Mouse (Mus musculus) cerebellum, postnatal 25 days (tissue): Measurements from ENCODE around the gene Nav3.

ENCODE experiments used
- DNase-seq, 2 experiments: peaks; one replicate each; pipeline ENCODE4 v3.0.0; 2021; ENCODE audit warnings: mixed read lengths in 2 of 2

Nav3 gene

GRCm38 (mm10) chr10:110175874-110176273, 280.1 kb downstream of the Nav3 start:
- no peak for DNase-seq

DNA sequence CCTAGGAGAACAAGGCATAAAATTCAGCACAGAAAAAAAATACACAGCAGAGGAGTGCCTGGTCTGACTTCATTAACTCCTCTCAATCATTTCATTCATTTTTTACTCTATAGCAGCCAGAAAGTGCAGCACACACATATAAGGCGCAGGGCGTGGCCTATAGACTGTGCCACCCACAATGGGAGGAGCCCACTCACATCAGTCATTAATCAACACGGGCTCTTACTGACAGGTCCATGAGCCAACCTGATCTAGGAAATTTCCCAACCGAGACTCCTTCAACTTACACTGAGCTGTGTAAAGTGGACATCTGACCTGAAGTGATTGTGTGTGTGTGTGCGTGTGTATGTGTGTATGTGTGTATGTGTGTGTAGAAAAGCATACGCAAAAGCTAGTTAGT, 286.6 kb downstream of the Nav3 start:
- no peak for DNase-seq

GRCm38 (mm10) chr10:110168892-110169291, 287.1 kb downstream of the Nav3 start:
- no peak for DNase-seq

DNA sequence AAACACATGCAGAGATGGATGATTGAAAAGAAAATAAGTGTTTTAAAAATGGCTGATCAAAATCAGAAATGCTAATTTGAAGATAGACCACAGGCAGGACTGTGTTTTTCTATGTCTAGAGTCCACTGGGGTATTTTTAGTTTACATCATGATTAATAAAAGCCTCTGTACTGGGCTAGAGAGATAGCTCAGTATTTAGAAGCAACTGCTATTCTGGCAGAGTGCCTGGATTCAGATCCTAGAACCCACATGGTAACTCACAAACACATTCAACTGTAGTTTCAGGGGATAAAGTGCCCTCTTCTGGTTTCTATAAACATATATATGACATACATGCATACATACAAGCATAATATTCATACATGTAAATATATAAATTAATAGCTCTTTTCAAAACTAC, 293.4 kb downstream of the Nav3 start:
- peak in 1 of 2 experiments; percentile 28 for DNase-seq

- no peak for DNase-seq
Observed at GRCm38 (mm10) chr10:110160894-110161293, 295.1 kb downstream of the Nav3 start.

GRCm38 (mm10) chr10:110159548-110159947, 296.5 kb downstream of the Nav3 start:
- DNase-seq: no peak

GRCm38 (mm10) chr10:110158122-110158521, 297.9 kb downstream of the Nav3 start:
- DNase-seq: peak; percentile 23 to 24

DNA sequence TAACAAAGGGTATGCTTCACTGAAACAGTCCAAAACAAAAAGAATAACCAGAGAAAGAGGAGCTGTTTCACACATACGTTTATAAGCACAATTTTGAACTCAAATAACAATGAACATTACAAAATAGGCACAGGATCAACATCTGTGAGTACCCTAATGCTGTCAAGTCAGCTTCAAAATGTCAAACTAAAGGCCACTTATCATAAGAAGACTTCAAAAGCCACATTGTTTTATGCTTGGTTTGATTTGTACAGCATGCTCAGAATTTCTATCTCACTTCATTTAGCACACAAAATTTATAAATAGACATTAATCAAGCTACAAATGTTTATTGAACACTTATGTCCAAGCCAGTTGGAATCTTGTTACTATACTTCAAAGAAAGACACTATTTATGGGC, 299.6 kb downstream of the Nav3 start:
- DNase-seq: no peak

- DNase-seq: no peak
Observed at GRCm38 (mm10) chr10:110155494-110155893, 300.5 kb downstream of the Nav3 start.

- no peak for DNase-seq
Observed at GRCm38 (mm10) chr10:110154873-110155237, 301.1 kb downstream of the Nav3 start.

GRCm38 (mm10) chr10:110154001-110154872, 301.8 kb downstream of the Nav3 start:
- no peak for DNase-seq

DNA sequence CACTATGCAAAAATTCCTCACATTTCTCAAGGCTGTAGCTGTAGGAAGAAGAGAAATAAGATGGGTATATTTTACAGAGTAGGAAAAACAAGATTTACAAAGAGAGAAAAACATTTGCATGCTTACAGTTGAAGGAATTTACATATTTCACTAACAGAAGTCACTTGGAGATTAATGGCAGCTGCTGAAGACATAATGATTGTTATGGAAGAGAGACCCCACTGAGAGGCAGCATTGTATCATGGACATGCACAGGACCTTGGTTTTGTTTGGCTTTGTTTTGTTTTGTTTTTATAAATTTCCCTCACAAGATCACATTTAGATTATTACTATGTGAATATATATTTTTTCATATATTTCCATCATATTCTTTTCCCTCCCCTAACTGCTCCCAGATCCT, 335.4 kb downstream of the Nav3 start:
- DNase-seq: no peak

DNA sequence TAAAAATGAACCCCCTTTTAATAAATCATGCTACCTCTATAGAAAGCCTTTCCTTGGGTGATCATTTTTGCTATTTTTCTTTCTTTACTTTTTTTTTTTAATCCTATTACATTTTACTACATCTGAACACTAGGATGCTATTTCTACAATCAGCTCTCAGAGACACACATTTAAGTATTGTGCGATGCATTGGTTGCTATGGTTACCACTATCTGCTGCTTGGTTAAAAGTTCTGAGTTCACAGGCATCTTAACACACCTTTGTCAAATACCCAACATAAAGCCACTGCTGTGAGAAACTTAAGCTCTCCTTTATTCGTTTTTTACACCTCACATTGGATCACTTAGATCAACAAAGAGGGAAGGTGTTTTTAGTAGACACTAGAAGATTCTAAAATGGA, 338.7 kb downstream of the Nav3 start:
- no peak for DNase-seq

DNA sequence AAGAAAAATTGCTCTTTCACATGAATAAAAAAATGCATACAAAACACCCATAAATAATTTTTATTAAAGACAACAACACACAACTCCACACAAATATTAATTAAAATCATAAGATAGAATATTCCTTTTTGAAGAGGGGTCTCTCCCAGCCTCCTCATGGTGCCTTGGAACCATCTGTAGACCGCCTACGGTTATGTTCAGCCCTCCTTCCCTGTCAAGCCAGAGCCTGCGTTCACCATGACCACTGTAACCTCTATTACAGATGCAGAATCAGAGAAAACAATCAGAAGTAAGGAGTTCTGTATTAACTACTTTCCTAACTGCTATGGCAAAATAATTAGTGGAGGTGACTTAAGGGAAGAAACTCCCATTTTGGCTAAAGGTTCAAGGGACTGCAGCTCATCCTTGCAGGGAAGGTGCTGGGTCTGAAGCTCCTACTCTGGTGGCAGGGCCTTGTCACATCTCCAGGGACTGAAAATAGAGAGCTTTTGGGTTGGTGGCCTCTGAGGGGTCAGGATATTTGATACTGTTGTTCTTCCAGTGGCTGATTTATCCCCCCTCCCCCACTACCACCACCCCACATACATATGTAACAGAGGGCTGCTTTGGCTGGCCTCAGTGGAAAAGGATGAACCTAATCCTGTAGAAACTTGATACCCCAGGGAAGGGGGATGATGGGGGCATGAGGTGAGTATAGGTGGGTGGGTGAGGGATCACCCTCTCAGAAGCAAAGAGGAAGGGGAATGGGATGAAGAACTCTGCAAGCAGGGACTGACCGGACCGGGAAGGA, 343.1 kb downstream of the Nav3 start:
- DNase-seq: no peak

- no peak for DNase-seq
Observed at GRCm38 (mm10) chr10:110103255-110103654, 352.7 kb downstream of the Nav3 start.

DNA sequence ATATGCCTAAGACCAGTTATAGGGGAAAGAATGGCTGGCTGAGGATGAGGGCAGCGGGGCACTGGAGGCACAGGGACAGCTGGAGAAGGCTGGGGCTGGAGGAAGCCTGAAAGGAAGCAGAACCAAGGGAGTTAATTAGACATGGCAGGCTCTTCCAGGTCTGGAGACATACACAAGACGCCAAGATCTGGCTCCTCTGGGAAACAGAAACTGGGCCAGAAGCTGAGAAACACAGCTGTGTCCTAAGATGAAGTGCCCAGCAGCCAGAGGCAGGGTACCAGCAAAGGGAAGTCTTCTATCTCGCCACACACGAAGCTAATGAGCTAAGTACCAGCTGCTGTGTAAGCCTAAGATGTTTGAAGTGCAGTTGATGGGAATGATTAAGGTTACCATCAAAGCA, 353.8 kb downstream of the Nav3 start:
- DNase-seq: no peak

- peak in 1 of 2 experiments; percentile 40 for DNase-seq
Observed at GRCm38 (mm10) chr10:110094433-110094832, 361.6 kb downstream of the Nav3 start.

GRCm38 (mm10) chr10:110088444-110089061, 367.5 kb downstream of the Nav3 start:
- DNase-seq: no peak

DNA sequence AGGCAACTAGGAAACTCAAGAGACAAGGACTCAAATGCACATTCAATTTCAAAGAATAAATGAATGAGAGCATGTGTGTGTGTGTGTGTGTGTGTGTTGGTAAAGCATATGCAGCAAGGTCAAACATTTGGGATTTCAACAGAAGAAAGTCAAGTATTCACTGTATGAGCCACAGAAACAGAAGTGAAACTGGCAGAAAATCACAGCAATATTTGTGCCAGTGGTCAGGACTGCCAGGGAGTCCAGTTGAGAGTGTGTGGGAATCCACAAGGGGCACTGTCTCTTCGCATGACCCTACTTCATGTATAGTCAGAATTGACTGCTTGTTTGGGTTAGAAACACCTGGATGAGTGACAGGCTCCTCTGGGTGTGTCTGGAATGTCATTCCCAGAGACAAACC, 370.1 kb downstream of the Nav3 start:
- DNase-seq: no peak

GRCm38 (mm10) chr10:110085156-110085555, 370.8 kb downstream of the Nav3 start:
- DNase-seq: peak; percentile 62 to 83

- DNase-seq: no peak
Observed at GRCm38 (mm10) chr10:110076575-110076974, 379.4 kb downstream of the Nav3 start.

- DNase-seq: no peak
Observed at GRCm38 (mm10) chr10:110072355-110072754, 383.6 kb downstream of the Nav3 start.

- no peak for DNase-seq
Observed at GRCm38 (mm10) chr10:110061166-110061565, 394.8 kb downstream of the Nav3 start.

GRCm38 (mm10) chr10:110037547-110037946, 418.5 kb downstream of the Nav3 start:
- no peak for DNase-seq
